Mouse (Mus musculus) lung, embryonic 14.5 days (tissue): ENCODE results near the gene Gpr158. TPM values are rescaled to one million over a fixed set of nuclear protein-coding genes. Genes with fewer than 3 reads are reported as not detected.

Experiments
- ATAC-seq: fragments of 200-750 bp; cut with Nextera tagmentation; 2 replicates; pipeline ENCODE4 v1.8.0; 2017; ENCODE audit warnings: mild to moderate bottlenecking, moderate TSS enrichment, moderate library complexity; ENCODE audit not compliant: insufficient read depth
- DNase-seq: peaks from one replicate; pipeline ENCODE4 v3.0.0-alpha.2; 2015
- H3K27ac ChIP-seq: fragments of 300-500 bp; sonication (generic); 2 replicates; pipeline ENCODE4 v1.5.1; 2014; ENCODE audit warnings: low read depth, mild to moderate bottlenecking, moderate library complexity
- H3K27me3 ChIP-seq: fragments of 300-500 bp; sonication (generic); 2 replicates; pipeline ENCODE4 v1.6.1; 2014; ENCODE audit warnings: low read length, control low read depth; ENCODE audit not compliant: insufficient read depth
- H3K36me3 ChIP-seq: fragments of 300-500 bp; sonication (generic); 2 replicates; pipeline ENCODE4 v1.6.1; 2014; ENCODE audit warnings: control low read depth; ENCODE audit not compliant: insufficient read depth
- H3K4me1 ChIP-seq: fragments of 300-500 bp; sonication (generic); 2 replicates; pipeline ENCODE4 v1.6.1; 2014; ENCODE audit warnings: antibody characterized with exemption, control low read depth; ENCODE audit not compliant: insufficient read depth
- H3K4me2 ChIP-seq: fragments of 300-500 bp; sonication (generic); 2 replicates; pipeline ENCODE4 v1.6.1; 2014; ENCODE audit warnings: mild to moderate bottlenecking
- H3K4me3 ChIP-seq: fragments of 300-500 bp; sonication (generic); 2 replicates; pipeline ENCODE4 v1.5.1; 2014; ENCODE audit warnings: low read depth, low read length
- H3K9ac ChIP-seq: fragments of 300-500 bp; sonication (generic); 2 replicates; pipeline ENCODE4 v1.6.1; 2014
- H3K9me3 ChIP-seq: fragments of 300-500 bp; sonication (generic); 2 replicates; pipeline ENCODE4 v1.6.1; 2016; ENCODE audit warnings: low read depth, low read length, control low read depth
- CTCF ChIP-seq: IDR thresholded peaks from 2 replicates; pipeline ENCODE4 v1.5.1; 2016; ENCODE audit warnings: antibody characterized with exemption, low read depth
- WGBS: fragments of 180-500 bp; shearing (Covaris S2); extraction: QIAGEN DNeasy Blood & Tissue Kit; methylation state at CpG from one replicate; pipeline ENCODE4 v1.1.7; 2014; 5-methylcytosine and 5-hydroxymethylcytosine counted together
- polyA plus RNA-seq: library from polyadenylated mRNA; unstranded; fragments of >200 nt; fragmentation: Nextera tagmentation; extraction: Ambion mirVana; gene quantifications from 2 replicates; pipeline ENCODE4 v1.2.1, GENCODE M21; 2014

The Gpr158 gene
- polyA plus RNA-seq, 1 experiment from 2014 or later, result not detected

GRCm38 (mm10) chr2:21665721-21666120, 298.4 kb downstream of the Gpr158 start:
- no peaks in the 10 kb centered on the region for H3K27me3 ChIP-seq
- no peak for ATAC-seq
- H3K4me1 ChIP-seq, result no peaks in the 10 kb centered on the region

GRCm38 (mm10) chr2:21676084-21676838, 308.9 kb downstream of the Gpr158 start:
- H3K9ac ChIP-seq, result no peak overlapping the region
- no peaks in the 10 kb centered on the region for H3K9me3 ChIP-seq
- TF ChIP-seq CTCF, result no peak
- no peaks in the 10 kb centered on the region for H3K27me3 ChIP-seq
- no peak overlapping the region for H3K27ac ChIP-seq
- no peaks in the 10 kb centered on the region for H3K4me1 ChIP-seq
- ATAC-seq, result no peak
- H3K4me3 ChIP-seq, result no peak overlapping the region
- 67% methylated on average over 4 of the region's 4 CpGs for WGBS
- DNase-seq, result no peak
- no peaks in the 10 kb centered on the region for H3K36me3 ChIP-seq
- no peak overlapping the region for H3K4me2 ChIP-seq

More at GRCm38 (mm10) chr2:21665721-21666120, 298.4 kb downstream of the Gpr158 start:
- 76% methylated on average over 4 of the region's 4 CpGs for WGBS
- Histone ChIP-seq H3K4me2 (no peak overlapping the region), H3K9me3 (no peaks in the 10 kb centered on the region), H3K27ac (no peak overlapping the region), H3K36me3 (no peaks in the 10 kb centered on the region), H3K4me3 (no peak overlapping the region), H3K9ac (no peak overlapping the region)
- DNase-seq, result no peak
- TF ChIP-seq CTCF, result no peak

- Histone ChIP-seq H3K27me3 (no peaks in the 10 kb centered on the region), H3K4me1 (no peaks in the 10 kb centered on the region), H3K27ac (no peak overlapping the region), H3K9me3 (no peaks in the 10 kb centered on the region), H3K4me3 (no peak overlapping the region), H3K36me3 (no peaks in the 10 kb centered on the region), H3K4me2 (no peak overlapping the region), H3K9ac (no peak overlapping the region)
- TF ChIP-seq CTCF, result no peak
- 58% methylated on average over 2 of the region's 2 CpGs for WGBS
- ATAC-seq, result no peak
- DNase-seq, result no peak
Observed at GRCm38 (mm10) chr2:21676839-21677123, 309.4 kb downstream of the Gpr158 start.

- Histone ChIP-seq H3K4me3 (no peak overlapping the region), H3K4me2 (no peak overlapping the region), H3K4me1 (no peaks in the 10 kb centered on the region), H3K36me3 (no peaks in the 10 kb centered on the region), H3K27me3 (no peaks in the 10 kb centered on the region), H3K27ac (no peak overlapping the region), H3K9me3 (no peaks in the 10 kb centered on the region), H3K9ac (no peak overlapping the region)
- ATAC-seq (no peak), DNase-seq (no peak)
- 55% methylated on average over 1 of the region's 1 CpGs for WGBS
- TF ChIP-seq CTCF, result no peak
Observed at GRCm38 (mm10) chr2:21680735-21681270, 313.5 kb downstream of the Gpr158 start.

GRCm38 (mm10) chr2:21684736-21685135, 317.4 kb downstream of the Gpr158 start:
- no peaks in the 10 kb centered on the region for H3K4me1 ChIP-seq
- 74% methylated on average over 3 of the region's 3 CpGs for WGBS
- H3K36me3 ChIP-seq, result no peaks in the 10 kb centered on the region

GRCm38 (mm10) chr2:21693128-21693527, 325.8 kb downstream of the Gpr158 start:
- Histone ChIP-seq H3K9me3 (no peaks in the 10 kb centered on the region), H3K9ac (no peak overlapping the region), H3K36me3 (no peaks in the 10 kb centered on the region), H3K4me3 (no peak overlapping the region), H3K27ac (no peak overlapping the region), H3K4me2 (no peak overlapping the region), H3K27me3 (no peaks in the 10 kb centered on the region), H3K4me1 (no peaks in the 10 kb centered on the region)
- no peak for DNase-seq
- WGBS, result 62% methylated on average over 9 of the region's 9 CpGs
- no peak for ATAC-seq
- no peak for TF ChIP-seq CTCF

More at GRCm38 (mm10) chr2:21684736-21685135, 317.4 kb downstream of the Gpr158 start:
- H3K4me2 ChIP-seq, result no peak overlapping the region
- no peak overlapping the region for H3K4me3 ChIP-seq
- no peaks in the 10 kb centered on the region for H3K9me3 ChIP-seq
- H3K9ac ChIP-seq, result no peak overlapping the region
- ATAC-seq (no peak), DNase-seq (no peak)
- no peak overlapping the region for H3K27ac ChIP-seq
- H3K27me3 ChIP-seq, result no peaks in the 10 kb centered on the region
- TF ChIP-seq CTCF, result no peak

- 55% methylated on average over 5 of the region's 5 CpGs for WGBS
- ATAC-seq, result no peak
Observed at GRCm38 (mm10) chr2:21693807-21694594, 326.7 kb downstream of the Gpr158 start.

More at GRCm38 (mm10) chr2:21693807-21694594, 326.7 kb downstream of the Gpr158 start:
- H3K4me3 ChIP-seq, result no peak overlapping the region
- H3K36me3 ChIP-seq, result no peaks in the 10 kb centered on the region
- H3K9me3 ChIP-seq, result no peaks in the 10 kb centered on the region
- no peak for DNase-seq
- H3K4me1 ChIP-seq, result no peaks in the 10 kb centered on the region
- H3K4me2 ChIP-seq, result no peak overlapping the region
- no peak overlapping the region for H3K9ac ChIP-seq
- no peak for TF ChIP-seq CTCF
- H3K27me3 ChIP-seq, result no peaks in the 10 kb centered on the region
- H3K27ac ChIP-seq, result no peak overlapping the region
